8 mouse cellular contexts compared by ENCODE assay signal in the genomic region with DNA sequence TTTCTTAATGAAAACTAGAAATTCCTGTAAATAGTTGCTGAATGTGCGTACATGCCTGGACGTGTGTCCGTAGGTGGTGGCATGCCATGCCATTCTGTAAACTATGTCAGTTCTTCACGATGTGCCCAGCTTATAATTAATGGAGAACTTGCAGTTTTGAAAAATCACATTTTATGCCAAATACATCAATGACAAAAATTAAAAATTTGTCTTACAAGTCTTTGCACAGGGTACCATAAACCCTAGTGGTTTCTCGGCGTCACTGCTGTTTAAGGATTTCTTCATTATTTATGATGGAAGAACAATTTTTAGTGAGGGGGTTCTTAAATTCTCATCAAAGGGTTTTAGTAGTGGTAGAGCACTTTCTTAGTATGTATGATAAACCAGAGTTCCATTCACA. TPM values are rescaled to one million over a fixed set of nuclear protein-coding genes. Genes with fewer than 3 reads are reported as not detected.
DNase-seq lines count a peak whose midpoint lies in the region; ATAC-seq lines count a peak whose summit lies in the region.

No protein-coding gene starts in this region.

- peak overlapping the region; percentile 74 for H3K4me2 ChIP-seq in lung, embryonic 15.5 days
- peak overlapping the region; percentile 56 for H3K4me2 ChIP-seq in intestine, embryonic 14.5 days (ENCODE audit: low read length)
- peak overlapping the region; percentile 70 for H3K4me2 ChIP-seq in neural tube, embryonic 14.5 days (ENCODE audit: low read depth, low read length)

- DNase-seq in lung, postnatal 36 days = no peak
- DNase-seq in embryo, embryonic 10 days (ENCODE audit: low spot score) = peak; percentile 17
- DNase-seq in intestine, embryonic 14.5 days (ENCODE audit: low spot score) = no peak
- DNase-seq in gastrocnemius, postnatal 25 days = no peak
- DNase-seq in layer of hippocampus, adult 8-10 months (ENCODE audit: low spot score in 2 of 2) = no peak
- DNase-seq in thymus, postnatal 10 days (ENCODE audit: low spot score in 2 of 2) = no peak

- peaks cover 10% of the 10 kb centered on the region for H3K4me1 ChIP-seq in lung, embryonic 15.5 days
- peaks cover 9% of the 10 kb centered on the region; the same call in 1 of the 2 replicates for H3K4me1 ChIP-seq in intestine, embryonic 14.5 days (replicated peaks; ENCODE audit: control insufficient read depth, insufficient read depth, low read length)
- no peaks in the 10 kb centered on the region; the same call in 1 of the 2 replicates for H3K4me1 ChIP-seq in neural tube, embryonic 14.5 days (ENCODE audit: control insufficient read depth, insufficient read depth, low read length)

- no peak for ATAC-seq in lung, embryonic 15.5 days (ENCODE audit: borderline replicate concordance, extremely low read depth, low FRiP score, low TSS enrichment)
- no peak for ATAC-seq in intestine, embryonic 14.5 days (replicated peaks; ENCODE audit: low FRiP score, low TSS enrichment, low read depth)
- ATAC-seq in neural tube, embryonic 14.5 days (ENCODE audit: low read depth) = no peak

- H3K36me3 ChIP-seq in lung, embryonic 15.5 days = no peaks in the 10 kb centered on the region; the same call in 1 of the 2 replicates
- H3K36me3 ChIP-seq in intestine, embryonic 14.5 days (ENCODE audit: control insufficient read depth, insufficient read depth, low read length) = peaks cover 2% of the 10 kb centered on the region
- H3K36me3 ChIP-seq in neural tube, embryonic 14.5 days (ENCODE audit: control insufficient read depth, insufficient read depth, low read length) = no peaks in the 10 kb centered on the region

- no peaks in the 10 kb centered on the region for H3K27me3 ChIP-seq in lung, embryonic 15.5 days
- no peaks in the 10 kb centered on the region for H3K27me3 ChIP-seq in intestine, embryonic 14.5 days (replicated peaks; ENCODE audit: control insufficient read depth, insufficient read depth, low read length)
- H3K27me3 ChIP-seq in neural tube, embryonic 14.5 days (ENCODE audit: control insufficient read depth, insufficient read depth, low read length) = no peaks in the 10 kb centered on the region

- WGBS in lung, embryonic 15.5 days = 19% methylated on average over 6 of the region's 6 CpGs
- WGBS in intestine, embryonic 14.5 days = 27% methylated on average over 6 of the region's 6 CpGs
- 26% methylated on average over 6 of the region's 6 CpGs for WGBS in neural tube, embryonic 14.5 days

- H3K27ac ChIP-seq in lung, embryonic 15.5 days = peak overlapping the region; percentile 97; the same call in 1 of the 2 replicates
- 0 out of 2 replicates have a peak overlapping the region, but pooled peaks have one; percentile 93 for H3K27ac ChIP-seq in intestine, embryonic 14.5 days (ENCODE audit: low read depth)
- H3K27ac ChIP-seq in neural tube, embryonic 14.5 days (ENCODE audit: low read depth, low read length) = no peak overlapping the region; the same call in 1 of the 2 replicates

- no peaks in the 10 kb centered on the region for H3K9me3 ChIP-seq in lung, embryonic 15.5 days
- no peaks in the 10 kb centered on the region for H3K9me3 ChIP-seq in intestine, embryonic 14.5 days (ENCODE audit: control insufficient read depth, low read length)
- no peaks in the 10 kb centered on the region for H3K9me3 ChIP-seq in neural tube, embryonic 14.5 days (ENCODE audit: control insufficient read depth, low read length)

- peak overlapping the region; percentile 97 for H3K4me3 ChIP-seq in lung, embryonic 15.5 days
- peak overlapping the region; percentile 88 for H3K4me3 ChIP-seq in intestine, embryonic 14.5 days (ENCODE audit: low read depth, low read length)
- H3K4me3 ChIP-seq in neural tube, embryonic 14.5 days (ENCODE audit: low read depth, low read length) = peak overlapping the region; percentile 68

- H3K9ac ChIP-seq in lung, embryonic 15.5 days = peak overlapping the region; percentile 97
- peak overlapping the region; percentile 84 for H3K9ac ChIP-seq in intestine, embryonic 14.5 days (ENCODE audit: low read length)
- H3K9ac ChIP-seq in neural tube, embryonic 14.5 days (replicated peaks; ENCODE audit: low read depth, low read length) = peak overlapping the region; percentile 91; the same call in 1 of the 2 replicates

RNA-seq across cellular contexts. Expression of gene Ercc5, which starts 1.2 kb away (rescaled TPM):
- 21.6 and 24.0 TPM in 2 replicates for polyA plus RNA-seq in lung, embryonic 15.5 days (2015; fragmentation: Nextera tagmentation; extraction: Ambion mirVana)
- 18.4 and 18.5 TPM in 2 replicates for polyA plus RNA-seq in intestine, embryonic 14.5 days (2014; fragmentation: Nextera tagmentation; extraction: Ambion mirVana)
- 29.9 and 38.3 TPM in 2 replicates for polyA plus RNA-seq in neural tube, embryonic 14.5 days (2014; fragmentation: Nextera tagmentation; extraction: Ambion mirVana)
- 10 to 100 TPM; 11.2 to 15.3 TPM for total RNA-seq in gastrocnemius, postnatal 25 days (2021)
- total RNA-seq in layer of hippocampus, adult 8-10 months (2022) = 10 to 100 TPM; 19.7 to 22.8 (median 21.5) TPM

RNA-seq across cellular contexts. Expression of gene Bivm, which starts 29.9 kb away (rescaled TPM):
- 18.9 and 19.2 TPM in 2 replicates for polyA plus RNA-seq in lung, embryonic 15.5 days (2015; fragmentation: Nextera tagmentation; extraction: Ambion mirVana)
- 20.4 and 24.5 TPM in 2 replicates for polyA plus RNA-seq in intestine, embryonic 14.5 days (2014; fragmentation: Nextera tagmentation; extraction: Ambion mirVana)
- 34.8 and 41.5 TPM in 2 replicates for polyA plus RNA-seq in neural tube, embryonic 14.5 days (2014; fragmentation: Nextera tagmentation; extraction: Ambion mirVana)
- 1 to 10 TPM; 6.9 to 8.8 TPM for total RNA-seq in gastrocnemius, postnatal 25 days (2021)
- 10 to 100 TPM; 29.7 to 47.3 (median 36.8) TPM for total RNA-seq in layer of hippocampus, adult 8-10 months (2022)

RNA-seq across cellular contexts. Expression of gene Kdelc1, which starts 30.1 kb away (rescaled TPM):
- polyA plus RNA-seq in lung, embryonic 15.5 days (2015; fragmentation: Nextera tagmentation; extraction: Ambion mirVana) = 60.7 and 62.1 TPM in 2 replicates
- 58.4 and 65.0 TPM in 2 replicates for polyA plus RNA-seq in intestine, embryonic 14.5 days (2014; fragmentation: Nextera tagmentation; extraction: Ambion mirVana)
- 25.3 and 30.1 TPM in 2 replicates for polyA plus RNA-seq in neural tube, embryonic 14.5 days (2014; fragmentation: Nextera tagmentation; extraction: Ambion mirVana)
- 1 to 10 TPM; 6.7 to 7.7 TPM for total RNA-seq in gastrocnemius, postnatal 25 days (2021)
- 10 to 100 TPM in 2 of 4 experiments, 1 to 10 TPM in 2; 9.4 to 10.6 (median 10.1) TPM for total RNA-seq in layer of hippocampus, adult 8-10 months (2022)

RNA-seq across cellular contexts. Expression of gene Tex30, which starts 46.5 kb away (rescaled TPM):
- polyA plus RNA-seq in lung, embryonic 15.5 days (2015; fragmentation: Nextera tagmentation; extraction: Ambion mirVana) = 86.8 and 89.0 TPM in 2 replicates
- 83.9 and 88.1 TPM in 2 replicates for polyA plus RNA-seq in intestine, embryonic 14.5 days (2014; fragmentation: Nextera tagmentation; extraction: Ambion mirVana)
- polyA plus RNA-seq in neural tube, embryonic 14.5 days (2014; fragmentation: Nextera tagmentation; extraction: Ambion mirVana) = 40.1 and 45.4 TPM in 2 replicates
- total RNA-seq in gastrocnemius, postnatal 25 days (2021) = 1 to 10 TPM; 5.0 to 5.4 TPM
- 1 to 10 TPM; 6.7 to 8.2 (median 7.4) TPM for total RNA-seq in layer of hippocampus, adult 8-10 months (2022)
